Mouse (Mus musculus): ENCODE measurements around the gene Glmp. TPM values are rescaled to one million over a fixed set of nuclear protein-coding genes. Genes with fewer than 3 reads are reported as not detected.
"Not testable (repeated sequence)": the region's sequence is repeated elsewhere in the genome, so short reads cannot be mapped to it uniquely, and the experiment has no call there.

Gene Glmp
- 100 to 1,000 TPM in 2 of 4 experiments, 10 to 100 TPM in 2; 97.4 to 106 (median 100) TPM for total RNA-seq (2022)

GRCm38 (mm10) chr3:88324951-88325405 is at the start of gene Glmp:
Gene Glmp (plus strand): TSS chr3:88325023.
- DNase-seq (ENCODE audit: low spot score in 2 of 2) = peak; percentile 20 to 40

DNA sequence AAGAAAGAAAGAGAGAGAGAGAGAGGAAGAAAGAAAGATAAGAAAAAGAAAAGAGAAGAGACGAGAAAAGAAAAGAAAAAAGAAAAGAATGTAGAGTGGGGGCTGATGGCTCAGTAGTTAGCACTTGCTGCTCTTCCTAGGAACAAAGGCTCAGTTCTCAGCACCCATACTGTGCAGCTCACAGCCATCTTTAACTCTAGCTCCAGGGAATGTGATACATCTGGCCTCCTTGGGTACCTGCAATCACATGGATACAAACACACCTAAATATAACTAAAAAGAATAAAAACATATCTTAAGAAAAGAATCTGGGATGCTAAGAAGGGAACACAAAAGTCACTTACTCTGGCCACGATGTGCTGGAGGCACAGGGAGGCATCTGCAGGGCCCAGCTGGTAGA is 48.7 kb upstream of the Glmp start:
- no peak for DNase-seq (ENCODE audit: low spot score in 2 of 2)

DNA sequence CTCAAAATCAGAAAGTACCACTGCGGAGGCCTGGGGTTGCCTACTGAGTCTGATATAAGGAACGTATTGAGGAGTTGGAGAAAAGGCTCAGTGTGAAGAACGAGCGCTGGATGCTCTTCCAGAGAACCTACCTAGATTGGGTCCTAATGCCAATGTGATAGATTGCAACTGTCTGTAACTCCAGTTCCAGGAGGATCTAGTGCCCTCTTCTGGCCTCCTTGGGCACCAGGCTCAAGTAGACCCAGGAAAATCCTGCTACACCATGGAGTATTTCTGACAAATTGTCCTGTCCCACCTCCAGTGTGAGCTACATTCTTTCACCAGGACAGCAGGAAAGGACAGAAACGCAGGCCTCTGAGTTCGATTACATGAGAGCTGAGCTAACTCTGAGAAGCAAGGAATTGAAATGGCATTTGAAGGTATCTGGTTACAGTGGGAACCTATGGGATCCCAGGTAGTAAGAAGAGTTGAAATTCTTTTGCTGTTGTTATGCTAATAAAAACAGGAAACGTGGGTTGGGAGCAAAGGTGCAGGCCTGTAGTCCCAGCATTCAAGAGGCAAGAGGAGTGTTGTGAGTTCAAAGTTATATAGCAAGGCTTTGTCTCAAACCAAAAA is 48.2 kb upstream of the Glmp start:
- no peak for DNase-seq (ENCODE audit: low spot score in 2 of 2)

- no peak for DNase-seq (ENCODE audit: low spot score in 2 of 2)
Measured at GRCm38 (mm10) chr3:88280035-88280434, 44.8 kb upstream of the Glmp start.

- DNase-seq (ENCODE audit: low spot score in 2 of 2) = not testable (repeated sequence)
Measured at GRCm38 (mm10) chr3:88281141-88281916, 43.5 kb upstream of the Glmp start.

DNA sequence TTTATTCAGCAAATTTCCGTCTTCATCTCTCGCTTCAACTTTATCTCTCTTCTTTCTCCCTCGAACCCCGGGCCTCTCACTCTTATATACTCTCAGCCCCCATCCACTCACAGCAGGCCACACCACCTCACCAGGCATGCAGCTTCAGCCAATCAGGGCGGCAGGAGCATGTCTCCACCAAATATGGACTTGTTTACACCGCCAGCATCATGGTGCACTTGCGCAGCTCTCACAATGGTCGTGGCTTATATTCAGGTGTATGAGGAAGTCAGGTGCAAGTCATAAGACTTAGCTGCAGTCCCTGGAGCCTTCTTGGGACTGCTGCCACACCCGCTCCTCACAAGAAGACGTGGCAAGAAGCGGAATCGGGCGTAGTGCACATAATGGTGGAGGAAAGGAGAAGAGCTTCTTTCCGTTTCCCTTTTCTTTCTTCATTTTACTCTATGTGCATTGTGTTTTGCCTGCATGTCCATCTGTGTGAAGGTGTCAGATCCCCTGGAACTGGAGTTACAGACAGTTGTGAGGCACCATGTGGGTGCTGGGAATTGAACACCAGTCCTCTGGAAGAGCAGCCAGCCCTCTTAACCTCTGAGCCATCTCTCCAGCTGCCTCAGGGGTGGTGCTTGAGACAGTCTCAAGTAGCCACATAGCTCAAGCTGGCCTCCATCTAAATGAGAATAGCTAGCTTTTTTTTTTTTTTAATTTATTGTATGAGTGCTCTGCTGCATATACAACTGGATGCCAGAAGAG is 39.8 kb upstream of the Glmp start:
- DNase-seq (ENCODE audit: low spot score in 2 of 2) = not testable (repeated sequence)

- DNase-seq (ENCODE audit: low spot score in 2 of 2) = not testable (repeated sequence)
Measured at GRCm38 (mm10) chr3:88285565-88285895, 39.3 kb upstream of the Glmp start.

- DNase-seq (ENCODE audit: low spot score in 2 of 2) = no peak
Measured at GRCm38 (mm10) chr3:88287110-88287509, 37.7 kb upstream of the Glmp start, which contains the start of gene Gm38392. Gene Gm38392 (minus strand): TSS chr3:88287210.

DNA sequence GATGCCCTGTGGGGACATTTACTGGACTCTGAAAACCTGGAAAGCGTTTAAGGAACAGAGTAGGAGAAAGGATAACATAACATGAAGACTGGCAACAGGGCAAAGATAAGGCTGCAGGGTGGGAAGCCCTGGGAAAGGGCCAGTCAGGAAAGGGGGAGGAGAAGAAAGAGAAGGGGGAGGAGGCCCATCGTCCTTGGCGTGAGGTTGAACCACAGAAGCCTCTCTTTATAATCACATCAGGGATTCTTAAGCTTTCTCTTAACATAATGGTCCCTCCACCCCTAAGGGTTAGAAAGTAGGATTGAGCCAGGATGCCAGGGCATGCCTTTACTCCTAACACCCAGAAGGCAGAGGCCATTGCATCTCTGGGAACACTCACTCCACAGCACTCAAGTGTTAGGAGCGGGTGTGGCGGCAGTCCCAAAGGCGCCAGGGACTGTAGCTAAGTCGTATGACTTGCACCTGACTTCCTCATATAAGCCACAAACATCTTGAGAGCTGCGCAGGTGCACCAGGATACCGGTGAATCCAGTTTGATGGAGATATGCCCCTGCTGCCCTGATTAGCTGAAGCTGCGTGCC is 36.6 kb upstream of the Glmp start:
- not testable (repeated sequence) for DNase-seq (ENCODE audit: low spot score in 2 of 2)

DNA sequence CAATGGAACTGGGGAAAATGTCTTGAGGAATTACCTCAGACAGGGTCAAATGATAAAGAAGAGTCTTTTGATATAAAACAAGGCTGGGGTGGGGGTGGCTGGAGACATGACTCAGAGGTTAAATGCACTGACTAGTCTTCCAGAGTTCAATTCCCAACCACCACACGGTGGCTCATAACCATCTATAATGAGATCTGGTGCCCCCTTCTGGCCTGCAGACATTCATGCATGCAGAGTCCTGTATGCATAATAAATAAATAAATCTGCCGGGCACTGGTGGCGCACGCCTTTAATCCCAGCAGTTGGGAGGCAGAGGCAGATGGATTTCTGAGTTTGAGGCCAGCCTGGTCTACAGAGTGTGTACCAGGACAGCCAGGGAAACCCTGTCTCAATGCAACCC is 32.9 kb upstream of the Glmp start:
- DNase-seq (ENCODE audit: low spot score in 2 of 2) = no peak

- not testable (repeated sequence) for DNase-seq (ENCODE audit: low spot score in 2 of 2)
Measured at GRCm38 (mm10) chr3:88295272-88295671, 29.6 kb upstream of the Glmp start.

DNA sequence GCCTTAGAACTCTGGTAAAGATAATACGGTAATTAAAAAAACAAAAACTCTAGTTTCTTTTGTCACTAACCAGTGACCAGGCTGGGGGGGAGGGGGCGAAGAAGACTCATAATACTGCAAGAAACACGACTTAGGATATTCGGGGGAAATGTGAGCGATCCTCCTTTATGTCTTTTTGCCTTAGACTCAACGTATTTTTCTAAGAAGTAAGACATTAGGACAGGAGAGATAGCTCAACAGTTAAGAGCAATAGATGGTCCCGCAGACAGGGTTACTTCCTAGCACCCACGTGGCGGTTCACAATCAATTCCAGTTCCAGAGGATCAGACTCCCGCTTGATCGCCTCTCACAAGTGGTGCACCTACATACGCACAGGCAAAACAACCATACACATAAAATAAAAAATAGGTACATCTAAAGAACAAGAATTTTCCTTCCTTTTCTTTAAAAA is 28.7 kb upstream of the Glmp start:
- peak in 1 of 2 experiments; percentile 28 for DNase-seq (ENCODE audit: low spot score in 2 of 2)

DNA sequence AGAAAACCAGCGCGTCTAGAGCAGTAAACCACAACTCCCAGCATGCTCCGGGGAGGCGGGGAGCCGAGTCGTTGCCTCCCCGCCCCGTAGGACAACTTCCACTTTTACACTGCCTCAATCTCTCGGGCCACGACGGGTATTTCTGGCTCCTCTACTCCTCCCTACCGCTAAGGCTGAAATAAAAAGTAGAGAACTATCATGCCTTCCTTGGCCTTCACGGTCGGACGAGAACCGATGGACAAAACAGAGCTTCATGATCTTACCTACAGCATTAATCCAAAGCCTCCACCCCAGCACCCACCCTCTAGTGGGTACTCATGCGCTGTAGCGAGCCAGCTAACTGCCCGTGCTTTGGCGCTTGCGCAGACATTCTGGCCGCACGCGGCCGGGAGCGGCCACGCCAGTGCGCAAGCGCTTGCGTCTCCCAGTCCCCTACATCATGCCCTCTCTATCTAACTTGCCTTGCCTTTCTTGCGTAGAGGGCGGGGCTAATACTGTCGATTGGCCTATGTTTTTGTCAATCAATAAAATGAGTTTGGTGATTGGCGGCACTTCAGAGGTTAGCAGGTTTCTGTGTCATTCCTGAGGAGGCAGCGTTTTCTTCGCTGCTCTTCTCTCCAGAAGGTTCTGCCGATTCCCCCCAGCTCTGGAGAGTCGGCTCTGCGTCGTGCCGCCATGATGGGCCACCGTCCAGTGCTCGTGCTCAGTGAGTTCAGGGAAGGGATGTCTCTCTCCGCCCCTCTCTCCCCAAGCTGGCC is 28.1 kb upstream of the Glmp start, which contains the start of the genes Tsacc and Cct3:
Gene Tsacc (minus strand): TSS at position 439 of the 758 bp plus-strand sequence.
Gene Cct3 (plus strand): TSS at position 556 of the 758 bp plus-strand sequence.
- peak; percentile 87 to 98 for DNase-seq (ENCODE audit: low spot score in 2 of 2)

GRCm38 (mm10) chr3:88297321-88297851 is 27.4 kb upstream of the Glmp start:
- peak; percentile 8 to 62 for DNase-seq (ENCODE audit: low spot score in 2 of 2)

DNA sequence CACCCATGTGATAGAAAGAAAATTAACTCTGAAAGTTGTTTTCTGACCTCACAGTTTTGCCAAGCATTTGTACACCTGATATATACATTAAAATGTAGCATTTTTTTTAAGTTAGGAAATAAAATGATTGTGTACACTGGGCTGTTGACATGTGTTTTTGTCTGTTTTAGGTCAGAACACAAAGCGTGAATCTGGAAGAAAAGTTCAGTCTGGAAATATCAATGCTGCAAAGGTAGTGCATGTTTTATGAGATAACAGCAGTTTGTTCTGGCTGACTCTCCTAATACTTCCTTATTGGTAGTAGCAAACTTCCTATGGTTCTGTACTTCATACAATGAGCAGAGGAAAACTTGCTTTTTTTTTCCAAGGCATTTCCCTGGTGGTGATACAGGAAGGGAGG is 25.7 kb upstream of the Glmp start:
- no peak for DNase-seq (ENCODE audit: low spot score in 2 of 2)

- no peak for DNase-seq (ENCODE audit: low spot score in 2 of 2)
Measured at GRCm38 (mm10) chr3:88328956-88329355, 4.1 kb downstream of the Glmp start.

DNA sequence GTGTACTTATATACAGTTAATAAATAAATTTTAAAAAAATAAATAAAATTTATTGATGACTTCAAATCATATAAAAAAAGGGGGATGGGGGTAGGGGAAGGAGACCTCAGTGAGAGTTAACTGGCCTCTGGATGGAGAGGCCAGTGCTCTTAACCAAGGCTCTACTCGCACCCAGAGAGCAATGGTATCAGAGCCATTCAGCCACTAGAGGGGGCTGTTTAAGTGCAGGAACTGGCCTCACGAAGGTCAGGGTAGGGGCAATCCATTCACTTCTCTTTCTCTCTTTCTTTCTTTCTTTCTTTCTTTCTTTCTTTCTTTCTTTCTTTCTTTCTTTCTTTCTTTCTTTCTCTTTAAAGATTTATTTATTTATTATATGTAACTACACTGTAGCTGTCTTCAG is 6.5 kb downstream of the Glmp start:
- DNase-seq (ENCODE audit: low spot score in 2 of 2) = no peak

GRCm38 (mm10) chr3:88334029-88334658 is 9.3 kb downstream of the Glmp start:
- no peak for DNase-seq (ENCODE audit: low spot score in 2 of 2)

- no peak for DNase-seq (ENCODE audit: low spot score in 2 of 2)
Measured at GRCm38 (mm10) chr3:88334902-88335435, 10.1 kb downstream of the Glmp start.
